Mouse (Mus musculus) cerebellum, adult 2 months (tissue): Measurements from ENCODE around the gene Blnk.

Experiments
- CTCF ChIP-seq: fragments of 200-500 bp; IDR thresholded peaks from 2 replicates; pipeline ENCODE4 v1.5.1; 2011; ENCODE audit warnings: low read depth, mild to moderate bottlenecking, control low read depth, low read length, moderate library complexity, borderline replicate concordance; ENCODE audit not compliant: insufficient read depth
- POLR2A ChIP-seq: fragments of 200-500 bp; IDR thresholded peaks from 2 replicates; pipeline ENCODE4 v1.6.1; 2011; ENCODE audit warnings: low read length, control low read depth, borderline replicate concordance; ENCODE audit not compliant: insufficient read depth

DNA sequence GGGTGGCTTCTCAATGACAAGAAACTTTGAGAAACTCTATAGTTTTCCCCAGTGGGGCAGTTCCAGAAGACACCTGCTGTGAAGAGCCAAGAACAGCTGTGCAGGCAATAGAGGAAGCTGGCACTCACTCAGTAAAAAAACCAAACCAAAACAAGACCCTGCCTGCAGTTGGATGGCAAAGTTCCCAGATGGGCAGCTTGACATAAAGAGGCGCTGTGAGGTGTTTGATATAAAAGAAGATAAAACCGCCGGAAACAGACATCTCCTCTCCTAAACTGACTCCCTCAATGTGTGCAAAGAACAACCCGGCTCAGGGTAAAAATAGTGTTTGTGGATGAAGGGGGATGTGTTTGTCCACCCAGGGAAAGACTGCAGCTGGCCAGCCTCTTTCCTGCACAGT, 27.9 kb upstream of the Blnk start:
- TF ChIP-seq CTCF (no peak), POLR2A (no peak)
